Mouse (Mus musculus) CH12.LX (cell line): ENCODE results near the gene Nfix. TPM values are rescaled to one million over a fixed set of nuclear protein-coding genes. Genes with fewer than 3 reads are reported as not detected.

Experiments
- DNase-seq: peaks from one replicate; pipeline ENCODE4 v3.0.0-alpha.2; 2013; ENCODE audit errors: extremely low read depth
- H3K27ac ChIP-seq: 2 replicates; pipeline ENCODE4 v1.5.1; 2012; ENCODE audit warnings: low read depth, mild to moderate bottlenecking, control low read depth, moderate library complexity; ENCODE audit not compliant: insufficient read depth
- H3K27me3 ChIP-seq: replicated peaks from 2 replicates; pipeline ENCODE3; 2012; ENCODE audit warnings: inconsistent platforms
- H3K36me3 ChIP-seq, 2 experiments: replicated peaks in 1 of 2; 2 replicates each; pipeline versions ENCODE3 to v1.6.1; 2012; ENCODE audit warnings: inconsistent platforms in 1 of 2, low read length in 1 of 2, mild to moderate bottlenecking in 1 of 2, mixed read lengths in 1 of 2, moderate library complexity in 1 of 2; ENCODE audit not compliant: control insufficient read depth in 1 of 2, insufficient read depth in 1 of 2
- H3K4me1 ChIP-seq, 2 experiments: 2 replicates each; pipeline ENCODE4 v1.6.1; 2012; ENCODE audit warnings: inconsistent platforms in 1 of 2, moderate library complexity in 1 of 2; ENCODE audit not compliant: insufficient read depth in 2 of 2, control insufficient read depth in 1 of 2
- H3K4me2 ChIP-seq: 2 replicates; pipeline ENCODE4 v1.6.1; 2012; ENCODE audit warnings: low read depth, mild to moderate bottlenecking, control low read depth; ENCODE audit not compliant: poor library complexity, insufficient read depth, severe bottlenecking
- H3K4me3 ChIP-seq, 3 experiments: fragments of 150-350 bp in 1 of 3; sonication (generic) in 1 of 3; replicated peaks in 1 of 3; 2 replicates each; pipeline versions ENCODE3 to v1.5.1; 2011 to 2012; ENCODE audit warnings: low read depth in 2 of 3, low read length in 2 of 3, mild to moderate bottlenecking in 2 of 3, moderate library complexity in 2 of 3, control low read depth in 1 of 3, improper control_type of control experiment in 1 of 3, inconsistent platforms in 1 of 3, mixed read lengths in 1 of 3; ENCODE audit not compliant: poor library complexity in 1 of 3
- H3K79me2 ChIP-seq: replicated peaks from 2 replicates; pipeline ENCODE4 v1.6.1; 2012; ENCODE audit warnings: mild to moderate bottlenecking, moderate library complexity; ENCODE audit not compliant: control insufficient read depth, poor library complexity, insufficient read depth, severe bottlenecking; ENCODE audit errors: extremely low read depth
- H3K9ac ChIP-seq: 2 replicates; pipeline ENCODE4 v1.6.1; 2012; ENCODE audit warnings: low read depth, mild to moderate bottlenecking, control low read depth, moderate library complexity; ENCODE audit not compliant: insufficient read depth
- H3K9me3 ChIP-seq: replicated peaks from 2 replicates; pipeline ENCODE3; 2012; ENCODE audit warnings: low read length, inconsistent platforms, mixed read lengths
- BHLHE40 ChIP-seq: IDR thresholded peaks from 2 replicates; pipeline ENCODE4 v1.6.1; 2011; ENCODE audit warnings: mild to moderate bottlenecking, low read depth, low read length, improper control_type of control experiment
- CHD1 ChIP-seq: IDR thresholded peaks from 2 replicates; pipeline ENCODE4 v1.6.1; 2012; ENCODE audit warnings: low read depth, low read length, improper control_type of control experiment, inconsistent platforms
- CHD2 ChIP-seq: IDR thresholded peaks from 2 replicates; pipeline ENCODE4 v1.6.1; 2011; ENCODE audit warnings: low read length, improper control_type of control experiment
- CTCF ChIP-seq, 2 experiments: IDR thresholded peaks in 1 of 2; conservative IDR thresholded peaks in 1 of 2; 2 replicates each; pipeline ENCODE4 v1.5.1; 2011 to 2012; ENCODE audit warnings: low read depth in 2 of 2, low read length in 2 of 2, improper control_type of control experiment in 1 of 2, inconsistent platforms in 1 of 2, mild to moderate bottlenecking in 1 of 2, moderate library complexity in 1 of 2
- E2F4 ChIP-seq: IDR thresholded peaks from 2 replicates; pipeline ENCODE4 v1.6.1; 2011; ENCODE audit warnings: low read depth, low read length, improper control_type of control experiment; ENCODE audit not compliant: insufficient replicate concordance
- ELF1 ChIP-seq: IDR thresholded peaks from 2 replicates; pipeline ENCODE4 v1.6.1; 2014; ENCODE audit warnings: low read depth, mild to moderate bottlenecking, inconsistent platforms, low read length, improper control_type of control experiment
- ETS1 ChIP-seq: conservative IDR thresholded peaks from 2 replicates; pipeline ENCODE4 v1.6.1; 2012; ENCODE audit warnings: low read depth, mild to moderate bottlenecking, inconsistent platforms, low read length, improper control_type of control experiment, moderate library complexity
- IRF4 ChIP-seq: IDR thresholded peaks from 2 replicates; pipeline ENCODE4 v1.6.1; 2014; ENCODE audit warnings: low read depth, mild to moderate bottlenecking, inconsistent platforms, low read length, improper control_type of control experiment
- JUN ChIP-seq: IDR thresholded peaks from 2 replicates; pipeline ENCODE4 v1.6.1; 2011; ENCODE audit warnings: low read depth, mild to moderate bottlenecking, low read length, improper control_type of control experiment, moderate library complexity; ENCODE audit not compliant: insufficient read depth
- JUND ChIP-seq: conservative IDR thresholded peaks from 2 replicates; pipeline ENCODE4 v1.6.1; 2011; ENCODE audit warnings: low read depth, low read length, improper control_type of control experiment
- KAT2A ChIP-seq: IDR thresholded peaks from 2 replicates; pipeline ENCODE4 v1.6.1; 2012; ENCODE audit warnings: low read length, improper control_type of control experiment, inconsistent platforms; ENCODE audit not compliant: insufficient replicate concordance
- MAFK ChIP-seq: IDR thresholded peaks from 2 replicates; pipeline ENCODE4 v1.6.1; 2011; ENCODE audit warnings: low read length, improper control_type of control experiment; ENCODE audit not compliant: insufficient replicate concordance
- MAZ ChIP-seq: IDR thresholded peaks from 2 replicates; pipeline ENCODE4 v1.6.1; 2012; ENCODE audit warnings: low read depth, mild to moderate bottlenecking, inconsistent platforms, low read length, improper control_type of control experiment, moderate library complexity
- MEF2A ChIP-seq: IDR thresholded peaks from 2 replicates; pipeline ENCODE4 v1.6.1; 2014; ENCODE audit warnings: low read depth, mild to moderate bottlenecking, inconsistent platforms, low read length, improper control_type of control experiment, borderline replicate concordance
- MXI1 ChIP-seq: IDR thresholded peaks from 2 replicates; pipeline ENCODE4 v1.6.1; 2011; ENCODE audit warnings: mild to moderate bottlenecking, low read depth, low read length, improper control_type of control experiment
- MYC ChIP-seq: IDR thresholded peaks from 2 replicates; pipeline ENCODE4 v1.6.1; 2011; ENCODE audit warnings: low read depth, mild to moderate bottlenecking, improper control_type of control experiment, low read length
- NRF1 ChIP-seq: IDR thresholded peaks from 2 replicates; pipeline ENCODE4 v1.6.1; 2014; ENCODE audit warnings: low read depth, mild to moderate bottlenecking, inconsistent platforms, low read length, improper control_type of control experiment, moderate library complexity
- PAX5 ChIP-seq: IDR thresholded peaks from 2 replicates; pipeline ENCODE4 v1.6.1; 2012; ENCODE audit warnings: low read length, inconsistent platforms, mixed read lengths
- POLR2AphosphoS2 ChIP-seq: IDR thresholded peaks from 2 replicates; pipeline ENCODE4 v1.6.1; 2011; ENCODE audit warnings: low read depth, low read length, improper control_type of control experiment
- RAD21 ChIP-seq: IDR thresholded peaks from 2 replicates; pipeline ENCODE4 v1.6.1; 2011; ENCODE audit warnings: low read depth, mild to moderate bottlenecking, low read length, improper control_type of control experiment, moderate library complexity
- SMC3 ChIP-seq: IDR thresholded peaks from 2 replicates; pipeline ENCODE4 v1.6.1; 2011; ENCODE audit warnings: low read depth, low read length, improper control_type of control experiment
- TBP ChIP-seq: conservative IDR thresholded peaks from 2 replicates; pipeline ENCODE4 v1.6.1; 2011; ENCODE audit warnings: low read depth, low read length, improper control_type of control experiment
- TCF12 ChIP-seq: IDR thresholded peaks from 2 replicates; pipeline ENCODE4 v1.6.1; 2014; ENCODE audit warnings: low read depth, mild to moderate bottlenecking, inconsistent platforms, low read length, improper control_type of control experiment
- UBTF ChIP-seq: IDR thresholded peaks from 2 replicates; pipeline ENCODE4 v1.6.1; 2012; ENCODE audit warnings: low read depth, mild to moderate bottlenecking, inconsistent platforms, low read length, improper control_type of control experiment, moderate library complexity
- USF2 ChIP-seq: conservative IDR thresholded peaks from 2 replicates; pipeline ENCODE4 v1.6.1; 2011; ENCODE audit warnings: low read depth, low read length, improper control_type of control experiment
- ZC3H11A ChIP-seq: IDR thresholded peaks from 2 replicates; pipeline ENCODE4 v1.6.1; 2012; ENCODE audit warnings: low read depth, mild to moderate bottlenecking, inconsistent platforms, low read length, improper control_type of control experiment
- ZKSCAN1 ChIP-seq: IDR thresholded peaks from 2 replicates; pipeline ENCODE4 v1.6.1; 2012; ENCODE audit warnings: low read depth, inconsistent platforms, low read length, improper control_type of control experiment, borderline replicate concordance
- ZNF384 ChIP-seq: IDR thresholded peaks from 2 replicates; pipeline ENCODE4 v1.6.1; 2012; ENCODE audit warnings: low read depth, low read length, improper control_type of control experiment, inconsistent platforms
- dilution Hi-C: fragments of 300-500 bp; cut with MboI; formaldehyde crosslinking; loops from 2 replicates; pipeline ENCODE4 v1.14.3; 2020; ENCODE audit warnings: low sequenced_read_pairs; ENCODE audit not compliant: extremely low pct_unique_long_range_greater_than_20kb, extremely low pct_ligation_motif_present
- in situ Hi-C: fragments of 300-500 bp; cut with MboI; formaldehyde crosslinking; loops from 3 replicates; pipeline ENCODE4 v1.14.3; 2019; ENCODE audit warnings: low sequenced_read_pairs, low pct_ligation_motif_present, low pct_unique_long_range_greater_than_20kb, mixed read lengths
- polyA plus RNA-seq: library from polyadenylated mRNA; unstranded; fragments of >175 nt; gene quantifications from 2 replicates; pipeline ENCODE4 v1.2.1, GENCODE M21; 2012; ENCODE audit warnings: low read depth; ENCODE audit not compliant: insufficient read length
- total RNA-seq, 2 experiments: library from RNA; depleted of rRNA; stranded (reverse); fragments of 300-350 nt in 1 of 2; fragments of >200 nt in 1 of 2; gene quantifications; 2 replicates each; pipeline ENCODE4 v1.2.3; 2012 to 2014

Nfix gene
- total and polyA plus RNA-seq, 3 experiments = 0.09 to 10.5 (median 1.1) TPM

- TF ChIP-seq MYC (no peak), BHLHE40 (peak; percentile 95), CHD1 (no peak), UBTF (no peak), CHD2 (no peak), MEF2A (no peak), TCF12 (no peak; the same call in 1 of the 2 replicates), MAFK (no peak), JUN (no peak), IRF4 (peak; percentile 36; the same call in 1 of the 2 replicates), E2F4 (no peak), ELF1 (peak; percentile 40; the same call in 1 of the 2 replicates), POLR2AphosphoS2 (no peak), USF2 (no peak), CTCF (conservative IDR thresholded peaks at IDR 0.05 in 1 of 2, IDR thresholded peaks at IDR 0.05 in 1 of 2; ENCODE audit: low read depth in 2 of 2, low read length in 2 of 2) (peak in 1 of 2 experiments; percentile 91; a peak in 2 of 4 replicates), RAD21 (peak; percentile 64), JUND (no peak), TBP (no peak), MXI1 (peak; percentile 88), ZKSCAN1 (no peak), ZNF384 (no peak), NRF1 (peak; percentile 56), MAZ (peak; percentile 60; the same call in 1 of the 2 replicates), PAX5 (no peak), SMC3 (peak; percentile 87), ETS1 (no peak), ZC3H11A (no peak), KAT2A (no peak)
- peak; percentile 79 for DNase-seq
- no peaks in the 10 kb centered on the region for H3K36me3 ChIP-seq
- H3K4me2 ChIP-seq = peak overlapping the region; percentile 86
- peaks cover 5% of the 10 kb centered on the region for H3K9me3 ChIP-seq
- H3K4me3 ChIP-seq = peak overlapping the region; percentile 32 to 47 (median 37)
- dilution Hi-C loops (no loop called here), in situ Hi-C loops (loop anchor here (5.0 to 10.0 kb wide), 2 partner anchors 96 to 234 kb away; no protein-coding TSS in a partner anchor)
- peaks cover 2 to 12% of the 10 kb centered on the region in 2 experiments; a peak in 2 of 4 replicates for H3K4me1 ChIP-seq
- peaks cover 44% of the 10 kb centered on the region for H3K27me3 ChIP-seq
- H3K9ac ChIP-seq = no peak overlapping the region; the same call in 1 of the 2 replicates
- no peaks in the 10 kb centered on the region for H3K79me2 ChIP-seq
- no peak overlapping the region for H3K27ac ChIP-seq
These were observed 10.8 kb upstream of the Nfix start for GRCm38 (mm10) chr8:84810896-84811295.
